Mouse (Mus musculus) heart, postnatal 4 days (tissue): ENCODE results near the gene Smc3. TPM values are rescaled to one million over a fixed set of nuclear protein-coding genes. Genes with fewer than 3 reads are reported as not detected.

Experiments used
- DNase-seq: peaks from one replicate; pipeline ENCODE4 v3.0.0; 2021
- total RNA-seq, 2 experiments: library from RNA; stranded (reverse); gene quantifications; 2 replicates each; pipeline ENCODE4 v1.2.3; 2021

The Smc3 gene
- 10 to 100 TPM; 33.2 to 34.2 TPM for total RNA-seq

DNA sequence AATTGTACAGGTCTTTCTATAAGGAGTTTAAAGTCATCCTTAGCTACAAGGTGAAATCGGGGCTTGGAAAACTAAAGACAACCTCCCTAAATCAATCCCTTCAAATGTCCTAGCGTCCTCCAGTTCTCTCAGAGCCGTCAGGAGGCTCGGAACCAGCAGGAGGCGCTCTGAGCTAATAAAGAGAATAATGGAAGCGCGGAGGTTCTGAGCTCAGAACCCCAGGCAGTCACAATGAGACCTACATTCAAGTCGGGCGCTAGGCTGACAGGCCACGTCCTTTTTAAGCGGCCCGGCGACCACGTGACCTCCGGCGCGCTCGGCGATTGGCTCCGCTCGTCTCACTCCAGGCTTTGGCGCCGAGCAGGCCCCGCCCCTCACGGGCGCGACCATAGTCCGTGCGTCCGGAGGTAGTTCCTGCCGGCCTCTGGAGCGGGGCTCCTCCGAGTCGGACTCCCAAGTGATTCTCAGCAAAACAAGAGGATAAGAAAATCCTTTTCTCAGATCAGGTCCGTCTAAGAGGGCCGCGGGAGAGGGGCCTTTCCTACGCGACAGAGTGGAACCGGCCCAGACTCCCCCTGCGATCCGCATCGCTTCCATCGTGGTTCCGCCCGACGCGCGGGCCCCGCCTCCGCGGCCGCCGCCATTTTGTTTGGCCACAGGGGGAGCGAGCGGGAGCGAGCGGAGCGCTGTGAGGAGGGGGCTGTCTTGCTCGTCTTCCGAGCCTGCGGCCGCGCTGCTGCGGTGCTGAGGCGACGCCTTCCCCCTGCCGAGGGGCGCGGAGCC is at the start of gene Smc3:
Gene Smc3 (plus strand): TSS at position 642 of the 783 bp plus-strand sequence.
- DNase-seq: peak; percentile 99

DNA sequence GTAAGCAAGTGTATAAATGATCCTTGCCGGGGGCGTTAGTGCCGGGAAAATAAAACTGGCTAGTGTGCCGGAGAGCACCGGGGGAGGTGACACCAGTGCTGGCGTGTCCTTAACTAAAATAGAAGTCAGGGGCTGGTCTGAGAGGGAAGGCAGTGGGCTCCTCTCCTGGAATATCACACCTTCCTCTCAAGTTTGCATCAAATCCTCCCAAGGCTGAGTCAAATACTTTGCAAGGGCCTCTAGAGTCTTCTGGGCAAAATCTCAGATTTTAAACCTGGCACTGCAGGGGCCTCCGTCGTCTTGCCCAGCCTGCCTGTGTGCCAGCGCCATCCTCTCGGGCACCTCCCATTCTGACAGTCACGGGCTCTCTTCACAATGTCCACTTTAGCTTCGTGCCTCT is 49.2 kb upstream of the Smc3 start:
- no peak for DNase-seq

DNA sequence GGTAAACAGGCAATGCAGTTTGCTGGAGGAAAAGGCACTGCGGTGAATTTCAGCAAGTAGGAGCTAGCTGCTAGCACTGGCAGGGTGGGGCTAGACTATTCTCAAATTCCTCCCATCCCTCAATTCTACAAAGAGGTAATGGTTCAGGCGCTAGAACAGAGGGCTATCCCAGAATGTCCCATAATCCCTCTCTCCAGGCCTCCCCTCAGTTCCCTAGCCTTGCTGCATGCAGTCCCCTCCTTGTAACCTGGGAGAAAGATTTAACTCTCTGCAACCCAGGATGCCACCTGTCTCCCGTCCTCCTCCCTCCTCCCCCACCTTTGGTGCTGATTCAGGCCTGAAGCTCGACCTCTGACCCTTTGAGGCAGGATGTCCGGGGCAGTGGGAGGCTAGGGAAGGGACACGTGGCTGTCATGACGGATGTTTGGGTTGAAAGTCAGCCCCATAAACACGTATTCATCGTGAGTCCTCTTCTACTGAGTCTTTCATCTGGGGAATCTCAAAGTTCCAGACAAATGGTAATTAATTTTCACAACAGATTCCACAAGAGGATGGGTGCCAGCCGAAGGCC is 47.9 kb upstream of the Smc3 start:
- DNase-seq: no peak

DNA sequence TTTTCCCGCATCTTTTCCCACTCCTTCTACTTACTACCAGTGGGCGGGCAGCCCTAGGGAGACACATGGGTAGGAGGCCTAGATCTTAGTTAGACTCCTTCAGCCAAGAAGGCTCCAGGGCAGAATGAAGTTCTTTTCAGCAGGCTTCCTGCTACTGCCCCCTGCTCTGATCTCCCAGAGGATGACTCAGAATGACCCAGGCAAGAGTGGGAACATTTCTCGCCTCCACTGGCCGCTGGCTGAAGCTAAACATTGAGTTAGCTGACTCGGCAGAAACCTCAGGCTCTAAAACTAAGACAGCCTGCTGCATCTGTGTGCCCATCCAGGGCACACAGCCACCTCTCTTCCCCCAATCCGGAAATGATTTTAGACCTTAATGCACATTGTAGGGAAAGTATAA is 47.4 kb upstream of the Smc3 start:
- no peak for DNase-seq

DNA sequence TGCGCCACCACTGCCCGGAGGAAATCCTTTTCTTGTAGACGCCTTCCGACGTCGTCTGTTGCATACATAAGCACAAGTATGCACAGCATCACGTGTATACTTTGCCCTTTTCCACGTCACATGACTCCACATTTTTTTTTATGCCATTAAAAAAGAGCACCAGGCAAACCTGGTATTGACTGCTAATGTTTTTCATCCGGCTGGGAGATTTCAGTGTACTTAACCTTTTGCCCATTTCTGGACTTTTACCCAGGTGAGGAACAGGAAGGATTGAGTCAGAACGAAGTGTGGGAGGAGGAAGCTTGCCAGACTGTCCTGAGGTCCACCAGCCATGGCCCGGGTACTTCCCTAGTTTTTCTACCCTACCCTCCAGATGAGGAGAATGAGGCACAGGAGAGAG is 45.8 kb upstream of the Smc3 start:
- no peak for DNase-seq

DNA sequence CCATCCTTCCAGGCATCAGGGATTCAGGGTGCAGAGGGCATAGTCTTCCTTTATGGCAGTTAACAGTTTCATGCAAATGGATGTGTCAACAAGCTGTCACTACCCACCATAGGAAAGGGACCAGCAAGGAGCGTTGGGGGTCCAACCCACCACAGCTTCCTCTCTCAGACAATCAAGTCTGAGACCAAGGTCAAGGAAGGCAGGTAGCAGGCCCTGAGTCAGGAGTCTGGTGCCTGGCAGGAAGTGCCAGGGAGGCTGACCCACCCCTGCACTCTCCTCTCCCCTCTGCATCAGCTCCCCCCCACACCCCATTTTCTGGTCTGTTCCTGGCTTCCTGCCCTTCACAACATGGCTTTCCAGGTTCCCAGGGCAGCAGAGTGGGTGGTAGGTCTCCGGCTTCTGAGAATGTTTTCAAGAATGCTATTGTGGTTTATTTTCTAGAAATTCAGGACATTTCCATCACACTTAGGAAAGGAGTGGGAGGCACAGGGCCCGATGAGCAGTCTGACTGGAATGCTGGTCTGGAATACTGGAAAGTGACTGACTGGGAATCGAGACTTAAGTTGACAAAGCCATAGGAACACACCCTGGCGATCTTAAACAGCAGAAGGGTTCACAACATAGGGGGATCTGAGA is 45.1 kb upstream of the Smc3 start:
- no peak for DNase-seq

DNA sequence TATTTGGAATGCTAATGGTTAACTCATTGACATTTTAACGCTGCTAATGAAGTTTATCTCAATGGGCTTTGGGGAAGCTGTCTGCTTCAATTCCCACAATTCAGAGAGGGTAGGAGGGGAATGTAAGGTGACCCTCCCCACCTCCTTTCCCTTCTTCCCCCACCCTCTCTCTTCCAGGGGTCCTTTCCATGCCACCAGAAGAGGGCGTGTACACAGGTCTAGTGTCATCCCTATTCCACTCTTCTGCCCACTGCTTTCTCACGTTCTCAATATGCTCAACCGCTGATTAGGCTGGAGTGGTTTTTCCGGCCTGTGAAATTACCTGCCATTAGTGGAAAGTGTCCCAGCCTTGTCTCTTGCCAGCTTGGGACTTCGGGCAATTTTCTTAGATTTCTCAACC is 43.4 kb upstream of the Smc3 start:
- DNase-seq: no peak

DNA sequence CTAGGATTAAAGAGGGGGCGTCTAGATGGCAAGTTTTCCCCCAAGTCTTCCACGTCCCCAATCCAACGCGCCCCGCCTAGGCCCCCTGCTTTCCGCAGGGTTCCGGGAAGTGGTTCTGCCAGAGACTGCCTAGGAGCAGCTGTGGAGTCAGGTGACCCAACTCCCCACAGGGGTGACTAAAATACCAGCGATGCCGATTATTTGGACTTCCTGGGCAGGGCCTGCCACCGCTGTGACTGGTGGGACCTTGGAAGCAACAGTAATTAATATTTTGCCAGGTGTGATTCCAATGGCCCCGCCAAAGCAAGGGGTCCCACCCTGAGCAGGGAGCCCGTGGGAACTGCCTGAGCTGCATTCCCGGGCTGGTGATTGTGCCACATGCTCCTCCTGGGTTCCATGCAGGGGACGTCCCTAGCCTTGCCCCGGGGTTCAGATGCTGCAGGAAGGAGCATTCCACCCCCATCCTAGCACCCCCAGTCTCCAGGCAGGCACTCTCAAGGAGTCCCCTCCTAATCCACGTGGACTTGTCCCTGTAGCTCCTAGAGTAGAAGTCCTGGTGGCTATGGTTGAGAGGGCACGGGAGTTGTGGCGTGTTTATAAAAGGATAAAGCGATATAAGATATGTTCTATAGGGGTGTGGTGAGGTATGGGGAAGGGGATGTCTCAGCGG is 42.8 kb upstream of the Smc3 start:
- peak; percentile 60 for DNase-seq

DNA sequence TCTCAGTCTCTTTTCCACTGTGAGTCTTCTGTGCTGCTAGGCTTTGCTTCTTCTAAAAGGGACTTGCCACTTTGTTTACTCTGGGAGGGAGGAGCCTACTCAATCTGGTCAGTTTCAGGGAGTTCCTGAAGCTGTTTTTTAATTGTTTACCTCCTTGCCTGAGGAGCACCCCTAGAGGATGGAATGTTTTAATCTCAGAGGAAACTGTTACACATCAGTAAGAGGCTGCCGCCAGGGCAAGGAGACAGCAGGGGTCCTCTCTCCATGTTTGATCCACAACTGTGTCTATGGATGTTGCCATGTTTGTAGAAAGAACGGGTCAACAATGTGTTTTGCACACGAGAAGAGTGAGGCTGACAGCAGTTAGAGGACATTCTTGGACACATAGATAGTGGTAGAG is 39.8 kb upstream of the Smc3 start:
- DNase-seq: no peak

DNA sequence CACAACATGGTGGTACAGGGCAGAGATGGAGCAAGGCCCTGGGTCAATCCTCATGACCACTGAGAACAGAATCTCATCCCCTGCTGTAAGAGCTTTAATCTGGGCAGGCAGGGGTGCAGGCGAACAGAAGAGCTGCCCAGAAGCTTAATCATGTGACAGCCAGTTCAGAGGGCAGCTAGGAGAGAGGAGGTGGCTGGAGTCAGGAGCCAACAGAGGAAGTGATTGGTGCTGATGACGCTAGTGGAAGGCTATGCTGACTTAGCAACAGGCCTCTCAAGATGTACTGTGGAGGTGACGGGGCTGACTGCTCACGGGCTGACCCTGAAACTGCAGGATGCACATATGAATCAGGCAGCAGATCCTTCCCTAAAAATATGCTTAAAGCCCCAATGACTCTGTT is 36.0 kb upstream of the Smc3 start:
- no peak for DNase-seq

DNA sequence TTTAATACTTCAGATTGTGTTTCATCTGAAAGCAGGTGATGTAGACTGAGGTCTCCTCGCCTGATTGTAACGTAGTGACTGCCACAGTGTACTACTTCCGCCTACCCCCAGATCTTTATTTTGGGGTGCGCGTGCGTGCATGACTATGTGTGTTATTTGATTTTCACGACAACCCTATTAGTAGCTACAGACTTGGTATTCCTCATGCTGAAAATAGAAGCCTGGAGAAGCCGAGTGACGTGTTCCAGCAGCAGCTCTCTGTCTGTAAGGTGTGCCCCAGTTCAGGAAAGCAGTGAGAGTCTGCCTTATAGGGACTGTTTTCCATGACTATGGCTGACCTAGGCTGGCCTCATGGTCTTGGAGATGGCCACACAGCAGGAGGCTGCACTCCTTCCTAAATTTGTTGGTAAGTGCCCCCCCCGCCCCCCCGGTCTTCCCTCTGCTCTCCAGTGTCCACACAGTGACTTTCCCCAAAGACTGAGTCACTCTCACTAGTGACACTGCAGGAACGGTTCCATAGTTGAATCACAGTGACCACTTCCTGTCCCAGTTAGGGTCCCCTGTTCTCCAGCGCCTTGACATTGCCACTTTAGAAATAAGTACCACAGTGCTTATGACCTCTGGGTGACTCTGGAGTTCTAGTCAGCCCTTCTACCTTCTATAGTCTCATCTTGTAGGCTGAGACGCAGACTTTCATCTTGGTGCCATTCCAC is 34.5 kb upstream of the Smc3 start:
- no peak for DNase-seq

DNA sequence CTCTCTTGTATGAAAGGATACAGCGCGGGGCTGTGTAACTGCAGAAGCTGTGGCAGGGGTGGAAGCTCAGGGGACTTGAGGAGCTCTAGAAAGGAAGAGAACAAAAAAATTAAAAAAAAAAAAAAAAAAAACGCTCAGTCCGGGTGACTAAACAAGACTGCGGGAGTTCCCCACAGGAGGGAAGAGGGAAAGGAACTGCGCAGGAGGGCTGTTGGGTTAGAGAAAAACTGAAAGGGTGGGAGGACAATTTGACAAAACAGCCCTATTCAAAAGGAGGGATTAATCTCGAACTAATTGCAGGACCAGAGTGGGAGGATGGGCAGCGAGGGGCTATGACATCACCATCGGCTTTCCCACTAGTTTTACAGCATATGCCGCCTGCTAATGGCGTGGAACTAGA is 32.3 kb upstream of the Smc3 start:
- no peak for DNase-seq

DNA sequence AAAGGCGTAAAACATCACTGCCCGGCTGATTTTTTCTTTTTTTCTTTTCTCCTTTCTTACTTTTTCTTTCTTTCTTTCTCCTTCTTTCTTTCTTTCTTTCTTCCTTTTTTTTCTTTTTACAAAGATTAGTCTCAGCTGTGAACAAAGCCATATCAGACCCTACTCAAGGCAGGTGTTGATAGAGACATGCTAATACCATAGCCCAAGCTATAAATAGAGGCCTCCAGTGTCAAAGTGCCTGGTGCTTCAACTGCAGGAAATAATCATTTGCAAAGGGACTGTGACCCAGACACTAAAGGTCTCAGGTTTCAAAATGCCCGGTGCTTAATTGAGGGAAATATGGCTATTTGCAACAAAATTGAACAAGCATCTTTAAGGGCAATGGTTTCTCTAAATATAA is 31.6 kb upstream of the Smc3 start:
- DNase-seq: no peak

DNA sequence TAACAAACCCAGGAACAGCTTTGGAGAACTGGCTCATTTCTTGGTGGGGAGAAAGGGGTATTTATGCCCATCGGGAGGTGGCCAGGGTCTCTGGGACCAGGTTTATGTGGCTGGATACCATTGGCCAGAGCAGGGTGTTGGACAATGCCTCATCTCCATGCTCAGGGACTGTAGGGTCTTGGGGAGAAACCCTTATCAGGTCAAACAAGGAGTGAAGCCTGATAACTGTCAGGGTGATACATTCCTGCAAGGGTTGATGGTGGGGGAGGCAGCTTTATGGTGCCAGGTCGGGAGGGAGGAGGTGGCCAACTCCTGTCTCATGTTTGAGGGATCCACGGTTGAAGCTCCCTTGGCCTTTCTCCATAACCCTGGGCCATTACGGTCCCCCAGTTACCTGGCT is 29.1 kb upstream of the Smc3 start:
- DNase-seq: no peak

DNA sequence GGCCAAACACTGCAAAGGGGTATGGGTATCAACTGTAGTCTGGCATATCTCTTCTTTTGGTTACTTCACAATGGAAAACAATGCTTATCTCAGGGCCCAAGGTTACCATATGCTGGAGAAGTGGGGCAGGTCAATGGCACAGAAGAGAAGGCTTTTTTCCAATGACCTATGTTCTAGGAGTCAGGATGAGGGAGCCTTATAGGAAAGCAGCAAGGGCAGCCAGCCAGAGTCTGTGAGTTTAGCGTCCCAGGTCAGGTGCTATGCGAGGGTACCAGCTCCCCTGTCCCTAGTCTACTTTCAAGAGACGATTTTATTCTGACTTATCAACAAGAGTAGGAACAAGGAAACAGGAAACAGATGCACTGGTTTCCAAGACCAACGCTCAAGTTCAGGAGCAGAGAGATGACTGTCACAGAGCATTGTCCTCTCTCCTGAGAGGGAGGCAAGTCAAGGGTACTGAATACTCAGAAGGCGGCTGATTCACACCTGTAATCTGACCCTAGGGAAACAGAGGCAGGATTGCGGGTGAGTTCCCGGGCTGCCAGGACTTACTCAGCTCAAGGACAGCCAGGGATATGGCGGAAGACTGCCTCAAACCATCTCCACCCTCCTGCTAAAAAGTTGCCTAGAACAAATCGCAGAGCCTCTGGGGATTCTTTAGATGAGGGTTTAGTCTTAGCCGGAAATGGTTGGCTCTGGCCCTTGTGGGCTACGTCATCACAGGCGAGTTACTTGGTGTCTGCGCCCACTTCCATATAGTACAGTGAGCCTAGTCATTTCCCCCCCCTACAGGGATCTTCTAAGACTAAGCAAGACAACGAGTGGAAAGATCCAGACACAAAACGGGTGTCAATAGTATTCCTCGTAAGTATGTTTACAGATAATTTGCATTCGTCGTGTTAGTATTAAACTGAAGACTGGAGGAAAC is 28.4 kb upstream of the Smc3 start:
- no peak for DNase-seq

DNA sequence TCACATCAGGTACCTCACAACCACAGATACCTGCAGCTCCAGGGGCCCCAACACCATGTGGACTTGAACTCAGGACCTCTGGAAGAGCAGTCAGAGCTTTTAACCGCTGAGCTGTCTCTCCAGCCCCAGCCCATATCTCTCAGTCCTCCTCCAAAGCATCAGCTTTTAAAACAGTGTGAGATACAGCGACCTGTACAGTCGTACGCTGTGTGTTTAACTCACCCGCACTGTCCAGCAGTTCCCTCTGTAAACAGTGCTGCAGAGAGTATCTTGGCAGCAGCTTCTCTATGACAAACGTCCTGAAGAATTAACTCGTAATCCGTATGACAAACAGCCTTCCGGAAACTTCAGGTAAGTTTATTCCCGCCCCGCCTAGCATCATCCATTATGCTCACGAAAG is 27.6 kb upstream of the Smc3 start:
- DNase-seq: no peak

DNA sequence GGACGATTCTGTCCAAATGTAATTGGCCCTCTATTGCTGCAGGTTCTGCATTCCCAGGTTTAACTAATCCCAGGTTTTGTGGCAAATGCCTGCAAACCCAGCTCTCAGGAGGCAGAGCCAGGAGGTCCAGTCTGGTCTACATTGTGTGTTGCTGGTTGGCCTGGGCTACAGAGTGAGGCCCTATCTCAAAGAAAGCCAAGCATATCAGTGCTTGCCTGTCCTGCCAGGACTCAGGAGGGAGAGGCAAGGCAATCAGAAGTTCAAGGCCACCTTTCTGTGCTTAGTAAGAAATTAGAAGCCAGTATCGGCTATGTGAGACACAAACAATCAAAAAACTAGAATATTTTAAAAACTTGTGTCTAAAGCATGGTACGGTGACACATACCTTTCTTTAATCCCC is 27.0 kb upstream of the Smc3 start:
- DNase-seq: no peak

DNA sequence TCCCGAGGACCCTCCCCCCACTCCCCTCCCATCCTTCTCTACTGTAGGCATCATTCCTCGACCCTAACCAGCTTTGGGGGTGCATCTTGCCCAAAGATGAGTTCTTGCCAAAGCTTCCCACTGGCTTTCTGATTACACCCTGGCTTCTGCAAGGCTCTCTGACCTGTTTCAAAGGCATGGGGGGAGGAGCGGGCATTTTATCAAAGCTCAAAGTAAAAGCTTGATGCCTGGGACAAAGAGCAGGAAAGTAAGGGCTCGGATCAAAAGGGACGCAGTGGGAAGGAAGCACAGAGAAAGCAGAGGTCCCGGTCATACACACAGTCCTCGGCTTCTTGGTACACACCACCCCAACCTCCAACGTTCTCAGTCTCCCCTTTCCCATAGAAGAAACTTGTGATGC is 26.1 kb upstream of the Smc3 start:
- no peak for DNase-seq

DNA sequence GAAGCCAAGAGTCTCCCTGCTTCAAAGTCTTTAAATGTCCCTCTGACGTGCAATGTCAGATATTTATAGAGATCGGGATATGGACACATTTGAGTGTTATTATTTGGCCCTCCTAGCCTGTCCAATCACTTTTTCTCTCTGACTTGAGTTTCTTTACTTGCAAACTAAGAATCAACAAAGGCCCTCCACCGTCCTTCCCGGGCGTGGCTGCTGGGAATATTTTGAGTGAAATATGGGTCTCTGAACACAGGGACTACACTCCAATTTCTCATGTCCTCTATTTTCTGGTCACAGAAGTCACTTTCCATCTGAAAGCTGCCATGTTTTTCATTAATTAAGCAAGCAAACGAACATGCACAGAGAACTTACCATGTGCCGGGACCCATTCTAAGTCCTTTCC is 25.7 kb upstream of the Smc3 start:
- DNase-seq: no peak

DNA sequence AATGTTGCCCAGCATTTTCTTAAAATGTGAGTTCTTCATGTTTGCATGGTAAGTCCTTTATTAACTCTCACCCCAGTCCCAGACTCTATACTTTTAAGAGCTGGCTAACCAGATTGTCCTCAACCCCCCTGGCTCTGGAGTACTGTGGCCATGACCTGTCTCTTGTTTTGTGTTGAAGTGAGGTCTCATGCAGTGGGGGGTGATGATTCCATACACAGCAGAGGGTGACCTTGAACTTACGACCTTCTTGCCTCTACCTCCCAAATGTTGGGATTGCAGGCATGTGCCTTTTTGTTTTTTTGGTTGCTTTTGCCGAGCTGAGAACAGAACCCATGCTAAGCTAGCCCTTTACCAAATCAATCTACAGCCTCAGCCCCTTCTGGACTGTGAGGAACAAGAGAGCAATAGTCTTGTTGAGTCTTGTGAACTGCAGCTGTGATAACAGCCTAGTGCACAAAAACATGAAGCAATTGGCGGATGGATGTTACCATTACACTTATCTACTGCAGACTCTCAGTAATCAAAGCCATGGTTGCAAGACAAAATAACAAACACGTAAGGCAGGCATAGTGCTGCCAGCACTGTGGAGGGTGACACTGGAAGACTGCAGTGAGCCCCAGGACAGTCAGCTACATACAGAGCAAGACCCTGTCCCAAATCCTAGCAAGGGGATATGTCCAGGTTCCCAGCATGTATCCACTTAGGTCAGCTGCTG is 24.7 kb upstream of the Smc3 start:
- no peak for DNase-seq

DNA sequence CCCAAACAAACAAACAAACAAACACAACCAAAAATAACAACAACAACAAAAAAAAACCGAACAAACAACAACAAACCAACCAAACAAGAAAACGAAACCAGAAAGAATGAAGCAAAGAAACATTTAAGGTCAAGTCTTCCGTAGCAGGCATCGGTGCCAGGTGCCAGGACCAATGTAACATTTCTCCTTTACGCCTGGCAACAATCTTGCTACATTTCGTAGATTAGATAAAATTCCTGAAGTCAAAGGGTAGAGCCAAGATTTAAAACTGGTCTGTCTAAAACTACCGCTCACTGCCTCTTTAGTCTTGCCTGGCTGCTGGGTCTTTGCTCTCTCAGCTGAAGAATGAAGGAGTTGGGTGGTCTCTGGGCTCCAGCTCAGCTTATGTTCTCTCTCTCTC is 24.1 kb upstream of the Smc3 start:
- DNase-seq: peak; percentile 45
